Mouse (Mus musculus) forebrain, postnatal 0 days (tissue): Measurements from ENCODE around the gene Mettl26. TPM values are rescaled to one million over a fixed set of nuclear protein-coding genes. Genes with fewer than 3 reads are reported as not detected.

ENCODE experiments used
- ATAC-seq: fragments of 200-750 bp; cut with Nextera tagmentation; 2 replicates; pipeline ENCODE4 v1.8.0; 2017; ENCODE audit warnings: mild to moderate bottlenecking, moderate library complexity
- DNase-seq: peaks from one replicate; pipeline ENCODE4 v3.0.0-alpha.2; 2015
- H3K27ac ChIP-seq: fragments of 300-500 bp; sonication (generic); 2 replicates; pipeline ENCODE4 v1.5.1; 2014; ENCODE audit warnings: low read depth, mild to moderate bottlenecking, antibody characterized with exemption, low read length, moderate library complexity, mixed read lengths
- H3K27me3 ChIP-seq: fragments of 300-500 bp; sonication (generic); 2 replicates; pipeline ENCODE4 v1.6.1; 2014; ENCODE audit warnings: mild to moderate bottlenecking, low read length, mixed read lengths; ENCODE audit not compliant: insufficient read depth
- H3K36me3 ChIP-seq: fragments of 300-500 bp; sonication (generic); 2 replicates; pipeline ENCODE4 v1.6.1; 2014; ENCODE audit warnings: mild to moderate bottlenecking, moderate library complexity; ENCODE audit not compliant: insufficient read depth
- H3K4me1 ChIP-seq: fragments of 300-500 bp; sonication (generic); 2 replicates; pipeline ENCODE4 v1.6.1; 2014; ENCODE audit warnings: antibody characterized with exemption; ENCODE audit not compliant: insufficient read depth
- H3K4me2 ChIP-seq: fragments of 300-500 bp; sonication (generic); 2 replicates; pipeline ENCODE4 v1.6.1; 2014; ENCODE audit warnings: low read depth, mild to moderate bottlenecking, moderate library complexity
- H3K4me3 ChIP-seq: fragments of 300-500 bp; sonication (generic); 2 replicates; pipeline ENCODE4 v1.5.1; 2014; ENCODE audit warnings: low read depth, low read length, mixed read lengths
- H3K9ac ChIP-seq: fragments of 300-500 bp; sonication (generic); 2 replicates; pipeline ENCODE4 v1.6.1; 2014; ENCODE audit warnings: mild to moderate bottlenecking
- H3K9me3 ChIP-seq: fragments of 300-500 bp; sonication (generic); 2 replicates; pipeline ENCODE4 v1.6.1; 2016; ENCODE audit warnings: low read length
- CTCF ChIP-seq: sonication (generic); IDR thresholded peaks from 2 replicates; pipeline ENCODE4 v1.5.1; 2016; ENCODE audit warnings: antibody characterized with exemption, control low read depth, low read depth
- WGBS: fragments of 180-500 bp; shearing (Covaris S2); extraction: QIAGEN DNeasy Blood & Tissue Kit; methylation state at CpG from one replicate; pipeline ENCODE4 v1.1.7; 2014; 5-methylcytosine and 5-hydroxymethylcytosine counted together
- polyA plus RNA-seq: library from polyadenylated mRNA; unstranded; fragments of >200 nt; fragmentation: Nextera tagmentation; extraction: Ambion mirVana; gene quantifications from 2 replicates; pipeline ENCODE4 v1.2.1, GENCODE M21; 2015
- total RNA-seq: library from RNA; depleted of rRNA; stranded (reverse); fragments of >200 nt; gene quantifications from 2 replicates; pipeline ENCODE4 v1.2.3, GENCODE M21; 2014

Gene Mettl26
- total and polyA plus RNA-seq, 2 experiments from 2014 or later = 37.0 to 62.2 TPM

- Histone ChIP-seq H3K4me2 (peak overlapping the region; percentile 89), H3K4me3 (peak overlapping the region; percentile 61), H3K27me3 (no peaks in the 10 kb centered on the region), H3K9me3 (no peaks in the 10 kb centered on the region), H3K27ac (peak overlapping the region; percentile 84), H3K9ac (peak overlapping the region; percentile 77), H3K36me3 (peaks cover 29% of the 10 kb centered on the region), H3K4me1 (peaks cover 33% of the 10 kb centered on the region)
- WGBS = 24% methylated on average over 21 of the region's 23 CpGs
- DNase-seq (no peak), ATAC-seq (peak; percentile 0; the same call in 1 of the 2 replicates)
- no peak for TF ChIP-seq CTCF
Measured at GRCm38 (mm10) chr17:25836397-25837075, 38.3 kb upstream of the Mettl26 start.

- H3K27ac ChIP-seq = peak within 1 kb of the TSS; percentile 84
- H3K36me3 ChIP-seq = peaks cover 34% of the 10 kb centered on the region
- H3K9ac ChIP-seq = peak within 1 kb of the TSS; percentile 77
- H3K27me3 ChIP-seq = no peaks in the 10 kb centered on the region
- TF ChIP-seq CTCF = no peak
- peak within 1 kb of the TSS; percentile 61 for H3K4me3 ChIP-seq
- H3K4me1 ChIP-seq = peaks cover 28% of the 10 kb centered on the region
- ATAC-seq (peak; percentile 73), DNase-seq (peak; percentile 94)
- peak within 1 kb of the TSS; percentile 89 for H3K4me2 ChIP-seq
- WGBS = 2% methylated on average over 26 of the region's 29 CpGs
- H3K9me3 ChIP-seq = no peaks in the 10 kb centered on the region
Measured at GRCm38 (mm10) chr17:25837076-25837410, 37.8 kb upstream of the Mettl26 start, which contains the start of gene Rhbdl1. TSS of gene Rhbdl1 (minus strand) at chr17:25837295.

DNA sequence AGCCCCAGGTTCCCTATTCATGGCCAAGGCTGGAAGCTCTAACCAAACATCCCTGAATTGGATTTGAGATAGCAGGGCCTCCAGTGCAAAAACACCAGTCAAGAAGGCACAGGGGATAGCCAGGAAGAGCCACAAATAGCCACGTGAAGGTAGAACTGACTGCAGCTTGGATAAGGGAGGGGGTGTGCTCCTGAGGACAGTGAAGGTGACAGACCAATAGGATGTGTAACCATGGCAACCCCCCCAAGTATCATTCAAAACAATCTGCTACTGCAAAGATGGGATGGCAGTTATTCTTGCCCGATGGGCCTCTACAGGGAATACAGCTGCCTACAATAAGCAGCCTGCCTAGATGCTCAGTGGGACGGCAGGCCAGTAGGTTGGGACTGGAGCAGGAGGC, 37.3 kb upstream of the Mettl26 start:
- TF ChIP-seq CTCF = no peak
- Histone ChIP-seq H3K27me3 (no peaks in the 10 kb centered on the region), H3K9me3 (no peaks in the 10 kb centered on the region), H3K4me2 (peak overlapping the region; percentile 89), H3K36me3 (peaks cover 38% of the 10 kb centered on the region), H3K4me3 (no peak overlapping the region), H3K27ac (peak overlapping the region; percentile 84), H3K9ac (peak overlapping the region; percentile 77; the same call in 1 of the 2 replicates), H3K4me1 (peaks cover 27% of the 10 kb centered on the region)
- no peak for DNase-seq
- WGBS = 15% methylated on average over 3 of the region's 3 CpGs
- ATAC-seq = no peak

GRCm38 (mm10) chr17:25838904-25839303, 36.0 kb upstream of the Mettl26 start:
- H3K9ac ChIP-seq = no peak overlapping the region
- H3K27me3 ChIP-seq = no peaks in the 10 kb centered on the region
- H3K4me3 ChIP-seq = no peak overlapping the region
- H3K9me3 ChIP-seq = no peaks in the 10 kb centered on the region
- 89% methylated on average over 4 of the region's 4 CpGs for WGBS
- DNase-seq (no peak), ATAC-seq (no peak)
- H3K4me1 ChIP-seq = peaks cover 33% of the 10 kb centered on the region
- H3K36me3 ChIP-seq = peaks cover 38% of the 10 kb centered on the region
- no peak overlapping the region for H3K27ac ChIP-seq
- no peak for TF ChIP-seq CTCF
- H3K4me2 ChIP-seq = no peak overlapping the region

DNA sequence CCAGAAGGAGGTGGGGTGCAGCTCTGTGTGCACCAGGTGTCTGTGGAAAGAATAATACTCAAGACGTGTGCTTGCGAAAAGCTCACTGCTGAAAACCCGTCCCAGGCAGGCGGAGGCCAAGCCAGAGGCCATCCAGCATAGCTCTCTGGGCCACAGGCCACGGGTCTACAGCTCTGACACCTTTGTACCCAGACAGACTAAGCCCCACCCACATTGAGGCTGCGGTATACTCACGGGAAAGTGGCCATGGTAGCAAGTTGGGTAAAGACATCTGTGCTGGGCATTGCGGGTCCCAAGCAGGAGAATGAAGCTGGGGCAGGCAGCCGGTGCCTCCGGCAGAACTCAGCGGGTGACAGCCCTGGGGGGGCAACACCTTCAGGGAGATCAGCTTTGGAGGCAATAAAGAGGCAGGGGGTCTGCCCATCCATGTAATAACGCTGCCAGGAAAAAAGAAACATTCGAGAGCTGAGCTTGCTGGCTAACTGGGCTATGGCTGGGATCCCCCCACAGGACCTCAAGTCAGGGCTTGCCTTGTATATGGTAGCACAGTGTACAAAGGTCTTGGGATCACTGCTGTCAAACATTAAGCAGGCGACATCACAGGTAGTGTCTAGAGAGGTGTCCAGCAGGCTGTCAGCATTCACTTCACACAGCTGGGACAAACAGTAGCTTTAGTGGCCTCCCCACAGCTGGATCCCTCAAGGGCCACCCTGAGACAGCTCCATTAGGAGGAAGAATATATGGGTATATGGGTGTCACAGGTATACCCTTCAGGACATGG, 35.2 kb upstream of the Mettl26 start:
- Histone ChIP-seq H3K4me3 (no peak overlapping the region), H3K9ac (no peak overlapping the region), H3K27me3 (no peaks in the 10 kb centered on the region), H3K4me1 (peaks cover 29% of the 10 kb centered on the region), H3K36me3 (peaks cover 38% of the 10 kb centered on the region), H3K9me3 (no peaks in the 10 kb centered on the region), H3K4me2 (no peak overlapping the region), H3K27ac (no peak overlapping the region)
- WGBS = 90% methylated on average over 14 of the region's 14 CpGs
- DNase-seq (no peak), ATAC-seq (no peak)
- TF ChIP-seq CTCF = no peak

GRCm38 (mm10) chr17:25840519-25840918, 34.4 kb upstream of the Mettl26 start:
- 95% methylated on average over 6 of the region's 6 CpGs for WGBS
- no peak for DNase-seq
- H3K4me2 ChIP-seq = no peak overlapping the region
- no peaks in the 10 kb centered on the region for H3K9me3 ChIP-seq
- no peaks in the 10 kb centered on the region for H3K27me3 ChIP-seq
- no peak for TF ChIP-seq CTCF
- no peak for ATAC-seq
- H3K4me1 ChIP-seq = peaks cover 28% of the 10 kb centered on the region
- peaks cover 38% of the 10 kb centered on the region for H3K36me3 ChIP-seq
- H3K27ac ChIP-seq = no peak overlapping the region
- H3K9ac ChIP-seq = no peak overlapping the region
- H3K4me3 ChIP-seq = no peak overlapping the region

DNA sequence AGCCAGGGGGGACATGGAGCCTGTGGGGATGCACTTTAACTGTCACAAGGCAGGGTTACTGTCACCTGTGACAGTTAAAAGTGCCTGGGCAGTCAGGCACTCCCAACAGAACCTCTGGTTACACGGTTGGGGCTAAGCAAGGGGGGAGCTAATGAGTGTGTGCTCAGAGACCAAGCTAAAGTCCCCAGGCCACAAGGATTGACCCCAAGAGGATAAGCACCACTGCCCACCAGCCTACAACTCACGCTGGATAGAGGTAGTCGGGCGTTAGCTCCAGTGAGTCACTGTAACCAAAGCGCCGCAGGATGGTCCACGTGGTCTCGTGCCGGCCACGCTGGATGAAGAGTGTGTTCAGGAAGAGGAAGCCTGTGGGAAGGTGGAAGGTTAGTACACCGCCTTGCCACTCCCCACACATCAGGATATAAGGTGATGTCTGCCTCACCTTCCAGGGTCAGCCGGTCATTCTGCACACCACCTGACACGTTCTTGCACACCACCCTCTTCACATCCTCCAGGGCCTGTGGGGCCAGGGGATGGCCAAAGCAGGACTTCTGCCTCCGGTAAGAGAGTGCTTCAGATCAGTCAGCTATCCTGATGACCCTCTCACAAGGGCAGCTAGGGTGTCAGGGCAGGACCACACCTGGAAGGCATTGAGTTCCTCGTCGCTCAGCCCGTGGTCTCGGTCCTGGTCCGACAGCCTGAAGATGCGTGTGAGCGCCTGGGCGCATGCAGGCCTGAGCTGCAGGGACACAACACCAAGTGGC, 33.6 kb upstream of the Mettl26 start, which contains the start of gene Gm20683:
Gene Gm20683 (minus strand): TSS at position 647 of the 764 bp plus-strand sequence.
- H3K4me2 ChIP-seq = no peak within 1 kb of the TSS

More for the DNA sequence above, 33.6 kb upstream of the Mettl26 start, which contains the start of gene Gm20683:
- DNase-seq (no peak), ATAC-seq (no peak)
- H3K4me1 ChIP-seq = peaks cover 22% of the 10 kb centered on the region
- H3K9me3 ChIP-seq = no peaks in the 10 kb centered on the region
- H3K36me3 ChIP-seq = peaks cover 38% of the 10 kb centered on the region
- no peaks in the 10 kb centered on the region for H3K27me3 ChIP-seq
- no peak within 1 kb of the TSS for H3K4me3 ChIP-seq
- no peak within 1 kb of the TSS for H3K27ac ChIP-seq
- 96% methylated on average over 22 of the region's 22 CpGs for WGBS
- no peak within 1 kb of the TSS for H3K9ac ChIP-seq
- no peak for TF ChIP-seq CTCF
